Mouse (Mus musculus): Measurements from ENCODE around the gene Rarres1. TPM values are rescaled to one million over a fixed set of nuclear protein-coding genes. Genes with fewer than 3 reads are reported as not detected.

Rarres1 gene
- total and polyA plus RNA-seq, 3 experiments: 0.34 TPM; not detected in 2

- Histone ChIP-seq H3K4me1 (ENCODE audit: control insufficient read depth in 1 of 2, insufficient read depth in 2 of 2) (peaks cover 3 to 38% of the 10 kb centered on the region in 2 experiments), H3K4me3 (replicated peaks in 1 of 3; ENCODE audit: low read depth in 2 of 3, low read length in 2 of 3, poor library complexity in 1 of 3) (no peak overlapping the region), H3K9ac (ENCODE audit: insufficient read depth, low read depth) (no peak overlapping the region), H3K36me3 (replicated peaks in 1 of 2; ENCODE audit: control insufficient read depth in 1 of 2, insufficient read depth in 1 of 2, low read length in 1 of 2) (no peaks in the 10 kb centered on the region), H3K27ac (ENCODE audit: insufficient read depth, low read depth) (no peak overlapping the region), H3K27me3 (replicated peaks) (no peaks in the 10 kb centered on the region), H3K4me2 (ENCODE audit: insufficient read depth, low read depth, poor library complexity, severe bottlenecking) (no peak overlapping the region), H3K79me2 (replicated peaks; ENCODE audit: control insufficient read depth, extremely low read depth, insufficient read depth, poor library complexity, severe bottlenecking) (no peaks in the 10 kb centered on the region), H3K9me3 (replicated peaks; ENCODE audit: low read length) (peaks cover 4% of the 10 kb centered on the region)
- TF ChIP-seq BHLHE40 (IDR thresholded peaks at IDR 0.05; ENCODE audit: low read depth, low read length) (peak; percentile 28; the same call in 1 of the 2 replicates), ZKSCAN1 (IDR thresholded peaks at IDR 0.05; ENCODE audit: borderline replicate concordance, low read depth, low read length) (no peak)
- DNase-seq (ENCODE audit: extremely low read depth): no peak
- in situ Hi-C loops (cut with MboI; ENCODE audit: low pct_ligation_motif_present, low pct_unique_long_range_greater_than_20kb, low sequenced_read_pairs) (no loop called here), dilution Hi-C loops (cut with MboI; ENCODE audit: extremely low pct_ligation_motif_present, extremely low pct_unique_long_range_greater_than_20kb, low sequenced_read_pairs) (no loop called here)
Observed at GRCm38 (mm10) chr3:67496310-67496709, 19.0 kb downstream of the Rarres1 start.

DNA sequence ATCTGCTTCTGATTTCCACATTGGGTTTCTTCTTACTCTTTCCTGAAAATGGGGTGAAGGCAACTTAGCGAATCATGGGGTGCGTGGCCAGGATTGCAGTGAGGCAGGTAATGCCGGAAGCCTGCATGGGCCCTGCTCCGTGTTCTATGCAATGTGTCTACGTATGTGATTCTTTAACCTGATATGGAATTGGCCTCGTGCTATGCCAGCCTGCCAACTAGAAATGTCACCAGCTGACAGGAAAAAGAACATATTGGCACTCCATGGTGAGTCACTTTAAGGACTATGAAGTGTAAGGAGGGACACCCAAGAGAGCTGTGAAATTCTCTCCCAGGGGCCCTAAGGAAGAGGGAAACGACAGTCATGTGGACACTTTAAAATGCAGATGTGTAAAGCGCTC is 22.2 kb downstream of the Rarres1 start:
- no peak for TF ChIP-seq SMC3 (IDR thresholded peaks at IDR 0.05; ENCODE audit: low read depth, low read length)
- no peak for TF ChIP-seq MXI1 (IDR thresholded peaks at IDR 0.05; ENCODE audit: low read depth, low read length)
- TF ChIP-seq POLR2A (IDR thresholded peaks at IDR 0.05; ENCODE audit: low read depth, low read length): no peak
- TF ChIP-seq HCFC1 (IDR thresholded peaks at IDR 0.05; ENCODE audit: low read depth, low read length): no peak
- TF ChIP-seq IRF4 (IDR thresholded peaks at IDR 0.05; ENCODE audit: low read depth, low read length): no peak
- TF ChIP-seq MYC (IDR thresholded peaks at IDR 0.05; ENCODE audit: low read depth, low read length): no peak
- TF ChIP-seq CHD1 (IDR thresholded peaks at IDR 0.05; ENCODE audit: low read depth, low read length): no peak
- no peak for TF ChIP-seq MAX (IDR thresholded peaks at IDR 0.05; ENCODE audit: low read length)
- no peak for TF ChIP-seq ZC3H11A (IDR thresholded peaks at IDR 0.05; ENCODE audit: low read depth, low read length)
- TF ChIP-seq BHLHE40 (IDR thresholded peaks at IDR 0.05; ENCODE audit: low read depth, low read length): no peak
- TF ChIP-seq CTCF (conservative IDR thresholded peaks at IDR 0.05 in 1 of 2, IDR thresholded peaks at IDR 0.05 in 1 of 2; ENCODE audit: low read depth in 2 of 2, low read length in 2 of 2): no peak
- no peak for TF ChIP-seq JUN (IDR thresholded peaks at IDR 0.05; ENCODE audit: insufficient read depth, low read depth, low read length)
- TF ChIP-seq MAFK (IDR thresholded peaks at IDR 0.05; ENCODE audit: insufficient replicate concordance, low read length): no peak
- TF ChIP-seq ZKSCAN1 (IDR thresholded peaks at IDR 0.05; ENCODE audit: borderline replicate concordance, low read depth, low read length): no peak
- no peak for TF ChIP-seq MAZ (IDR thresholded peaks at IDR 0.05; ENCODE audit: low read depth, low read length)
- Histone ChIP-seq H3K79me2 (replicated peaks; ENCODE audit: control insufficient read depth, extremely low read depth, insufficient read depth, poor library complexity, severe bottlenecking) (no peaks in the 10 kb centered on the region), H3K27ac (ENCODE audit: insufficient read depth, low read depth) (no peak overlapping the region), H3K4me1 (ENCODE audit: control insufficient read depth in 1 of 2, insufficient read depth in 2 of 2) (peaks cover 3 to 31% of the 10 kb centered on the region in 2 experiments), H3K9me3 (replicated peaks; ENCODE audit: low read length) (no peaks in the 10 kb centered on the region), H3K4me2 (ENCODE audit: insufficient read depth, low read depth, poor library complexity, severe bottlenecking) (no peak overlapping the region), H3K27me3 (replicated peaks) (no peaks in the 10 kb centered on the region), H3K4me3 (replicated peaks in 1 of 3; ENCODE audit: low read depth in 2 of 3, low read length in 2 of 3, poor library complexity in 1 of 3) (no peak overlapping the region), H3K36me3 (replicated peaks in 1 of 2; ENCODE audit: control insufficient read depth in 1 of 2, insufficient read depth in 1 of 2, low read length in 1 of 2) (no peaks in the 10 kb centered on the region), H3K9ac (ENCODE audit: insufficient read depth, low read depth) (no peak overlapping the region)
- no peak for DNase-seq (ENCODE audit: extremely low read depth)
- in situ Hi-C loops (cut with MboI; ENCODE audit: low pct_ligation_motif_present, low pct_unique_long_range_greater_than_20kb, low sequenced_read_pairs): no loop called here
- dilution Hi-C loops (cut with MboI; ENCODE audit: extremely low pct_ligation_motif_present, extremely low pct_unique_long_range_greater_than_20kb, low sequenced_read_pairs): no loop called here
